Mouse (Mus musculus) intestine, postnatal 0 days (tissue): ENCODE results near the gene Ino80e. TPM values are rescaled to one million over a fixed set of nuclear protein-coding genes. Genes with fewer than 3 reads are reported as not detected.
A peak's percentile ranks its signal among the peaks of the same experiment; 100 is the strongest.

Experiments
- ATAC-seq: fragments of 200-750 bp; cut with Nextera tagmentation; 2 replicates; pipeline ENCODE4 v1.8.0; 2017; ENCODE audit warnings: mild to moderate bottlenecking, moderate TSS enrichment, moderate library complexity
- H3K27ac ChIP-seq: fragments of 300-500 bp; sonication (generic); 2 replicates; pipeline ENCODE4 v1.5.1; 2014; ENCODE audit warnings: mild to moderate bottlenecking, low read depth, low read length, moderate library complexity
- H3K27me3 ChIP-seq: fragments of 300-500 bp; sonication (generic); replicated peaks from 2 replicates; pipeline ENCODE4 v1.6.1; 2014; ENCODE audit warnings: low read length, mixed read lengths; ENCODE audit not compliant: control insufficient read depth, insufficient read depth
- H3K36me3 ChIP-seq: fragments of 300-500 bp; sonication (generic); 2 replicates; pipeline ENCODE4 v1.6.1; 2014; ENCODE audit warnings: mild to moderate bottlenecking, moderate library complexity; ENCODE audit not compliant: control insufficient read depth, insufficient read depth
- H3K4me1 ChIP-seq: fragments of 300-500 bp; sonication (generic); replicated peaks from 2 replicates; pipeline ENCODE4 v1.6.1; 2014; ENCODE audit warnings: antibody characterized with exemption, low read length, mixed read lengths; ENCODE audit not compliant: control insufficient read depth, insufficient read depth
- H3K4me2 ChIP-seq: fragments of 300-500 bp; sonication (generic); replicated peaks from 2 replicates; pipeline ENCODE4 v1.6.1; 2014; ENCODE audit warnings: low read depth, mild to moderate bottlenecking, moderate library complexity
- H3K4me3 ChIP-seq: fragments of 300-500 bp; sonication (generic); 2 replicates; pipeline ENCODE4 v1.5.1; 2014; ENCODE audit warnings: low read depth, low read length
- H3K9ac ChIP-seq: fragments of 300-500 bp; sonication (generic); 2 replicates; pipeline ENCODE4 v1.6.1; 2014; ENCODE audit warnings: mild to moderate bottlenecking, low read depth, low read length
- H3K9me3 ChIP-seq: fragments of 300-500 bp; sonication (generic); 2 replicates; pipeline ENCODE4 v1.6.1; 2016; ENCODE audit warnings: mixed run types; ENCODE audit not compliant: control insufficient read depth
- CTCF ChIP-seq: sonication (generic); IDR thresholded peaks from 2 replicates; pipeline ENCODE4 v1.5.1; 2016; ENCODE audit warnings: low read depth, mild to moderate bottlenecking, control low read depth, antibody characterized with exemption, moderate library complexity
- WGBS: fragments of 180-500 bp; shearing (Covaris S2); extraction: QIAGEN DNeasy Blood & Tissue Kit; methylation state at CpG from one replicate; pipeline ENCODE4 v1.1.7; 2014; 5-methylcytosine and 5-hydroxymethylcytosine counted together
- polyA plus RNA-seq: library from polyadenylated mRNA; unstranded; fragments of >200 nt; fragmentation: Nextera tagmentation; extraction: Ambion mirVana; gene quantifications from 2 replicates; pipeline ENCODE4 v1.2.1, GENCODE M21; 2015

Ino80e gene
- polyA plus RNA-seq, 1 experiment from 2014 or later, result 37.4 TPM

DNA sequence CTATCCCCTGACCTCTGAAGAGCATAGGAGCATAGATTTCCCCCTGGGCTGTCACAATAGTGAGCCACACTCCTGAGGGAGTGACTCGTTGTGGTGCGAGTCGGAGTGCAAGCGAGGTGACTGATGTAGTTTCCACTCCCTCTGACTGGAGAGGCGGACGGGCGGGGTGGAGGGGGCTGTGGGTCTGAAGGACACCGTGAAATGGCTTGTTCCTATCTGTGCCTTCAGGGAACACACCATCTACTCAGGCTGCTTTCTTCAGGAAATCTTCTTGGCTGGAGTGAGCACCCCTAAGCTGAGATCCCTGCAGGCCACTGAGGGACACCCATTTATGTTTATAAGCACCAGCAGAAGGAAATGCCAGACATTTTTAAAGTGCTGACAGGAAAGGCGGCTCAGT is 39.4 kb downstream of the Ino80e start:
- no peaks in the 10 kb centered on the region for H3K4me1 ChIP-seq
- H3K9me3 ChIP-seq, result no peaks in the 10 kb centered on the region
- no peak overlapping the region for H3K9ac ChIP-seq
- peak overlapping the region; percentile 51 for H3K4me2 ChIP-seq
- 30% methylated on average over 9 of the region's 9 CpGs for WGBS
- H3K27ac ChIP-seq, result no peak overlapping the region
- ATAC-seq, result no peak
- H3K36me3 ChIP-seq, result no peaks in the 10 kb centered on the region
- H3K4me3 ChIP-seq, result no peak overlapping the region
- TF ChIP-seq CTCF, result no peak
- peaks cover 35% of the 10 kb centered on the region for H3K27me3 ChIP-seq

- H3K4me1 ChIP-seq, result no peaks in the 10 kb centered on the region
- H3K27me3 ChIP-seq, result peaks cover 35% of the 10 kb centered on the region
- 0 out of 2 replicates have a peak, but pooled peaks have one; percentile 19 for ATAC-seq
- no peaks in the 10 kb centered on the region for H3K9me3 ChIP-seq
- 27% methylated on average over 7 of the region's 7 CpGs for WGBS
- no peak overlapping the region for H3K4me3 ChIP-seq
- no peak overlapping the region for H3K4me2 ChIP-seq
- peak; percentile 94 for TF ChIP-seq CTCF
- H3K9ac ChIP-seq, result no peak overlapping the region
- H3K36me3 ChIP-seq, result no peaks in the 10 kb centered on the region
- no peak overlapping the region for H3K27ac ChIP-seq
Measured at GRCm38 (mm10) chr7:126821835-126822511, 40.2 kb downstream of the Ino80e start.

DNA sequence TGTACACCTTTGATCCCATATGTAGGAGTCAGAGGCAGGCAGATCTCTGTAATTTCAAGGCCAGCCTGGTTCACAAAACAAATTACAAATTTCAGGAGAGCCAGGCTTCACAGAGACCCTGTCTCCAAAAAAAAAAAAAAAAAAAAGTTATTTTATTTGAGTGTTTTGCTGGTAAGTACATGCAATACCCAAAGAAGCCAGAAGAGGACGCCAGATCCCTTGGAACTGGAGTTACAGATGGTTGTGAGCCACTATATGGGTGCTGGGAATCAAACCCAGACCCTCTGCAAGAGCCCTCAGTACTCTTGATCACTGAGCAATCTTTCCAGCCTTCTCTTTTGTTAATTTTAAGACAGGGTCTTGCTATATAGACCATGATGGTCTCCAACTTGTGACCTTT is 43.4 kb downstream of the Ino80e start:
- no peaks in the 10 kb centered on the region for H3K9me3 ChIP-seq
- peak; percentile 34 for TF ChIP-seq CTCF
- no peak for ATAC-seq
- H3K4me3 ChIP-seq, result no peak overlapping the region
- WGBS, result 16% methylated on average over 1 of the region's 1 CpGs
- H3K27ac ChIP-seq, result no peak overlapping the region
- no peaks in the 10 kb centered on the region for H3K36me3 ChIP-seq
- H3K4me1 ChIP-seq, result no peaks in the 10 kb centered on the region
- no peak overlapping the region for H3K9ac ChIP-seq
- H3K27me3 ChIP-seq, result peaks cover 16% of the 10 kb centered on the region
- no peak overlapping the region for H3K4me2 ChIP-seq

DNA sequence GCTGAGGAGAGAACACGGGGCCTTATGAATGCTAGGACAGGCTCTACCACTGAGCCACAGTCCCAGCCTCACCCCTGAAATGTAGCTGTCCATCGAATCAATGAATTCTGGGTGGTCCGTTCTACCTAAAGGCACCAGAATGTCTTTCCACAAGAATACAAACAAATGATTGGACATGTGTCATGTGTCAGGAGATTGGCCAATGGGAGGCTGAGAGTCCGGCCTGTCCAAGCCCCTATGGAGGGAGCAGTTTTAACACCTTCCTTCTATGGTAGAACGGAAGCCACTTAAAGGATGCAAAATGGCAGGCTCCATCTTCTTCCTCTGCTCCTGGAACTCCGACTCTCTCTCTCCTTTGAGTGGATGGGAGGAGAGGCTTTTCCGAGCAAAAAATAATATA is 44.6 kb downstream of the Ino80e start:
- no peak for ATAC-seq
- no peak overlapping the region for H3K9ac ChIP-seq
- H3K4me2 ChIP-seq, result no peak overlapping the region
- no peaks in the 10 kb centered on the region for H3K36me3 ChIP-seq
- H3K4me1 ChIP-seq, result no peaks in the 10 kb centered on the region
- whole genome bisulfite sequencing, result 87% methylated on average over 7 of the region's 7 CpGs
- H3K27ac ChIP-seq, result no peak overlapping the region
- no peaks in the 10 kb centered on the region for H3K9me3 ChIP-seq
- no peak overlapping the region for H3K4me3 ChIP-seq
- H3K27me3 ChIP-seq, result peaks cover 6% of the 10 kb centered on the region
- TF ChIP-seq CTCF, result no peak

- no peaks in the 10 kb centered on the region for H3K9me3 ChIP-seq
- no peak overlapping the region for H3K27ac ChIP-seq
- no peak overlapping the region for H3K4me2 ChIP-seq
- no peaks in the 10 kb centered on the region for H3K36me3 ChIP-seq
- no peak for ATAC-seq
- no peaks in the 10 kb centered on the region for H3K4me1 ChIP-seq
- 75% methylated on average over 8 of the region's 8 CpGs for WGBS
- no peak overlapping the region for H3K9ac ChIP-seq
- TF ChIP-seq CTCF, result no peak
- H3K4me3 ChIP-seq, result no peak overlapping the region
- H3K27me3 ChIP-seq, result no peaks in the 10 kb centered on the region
Measured at GRCm38 (mm10) chr7:126816494-126816893, 45.7 kb downstream of the Ino80e start.

DNA sequence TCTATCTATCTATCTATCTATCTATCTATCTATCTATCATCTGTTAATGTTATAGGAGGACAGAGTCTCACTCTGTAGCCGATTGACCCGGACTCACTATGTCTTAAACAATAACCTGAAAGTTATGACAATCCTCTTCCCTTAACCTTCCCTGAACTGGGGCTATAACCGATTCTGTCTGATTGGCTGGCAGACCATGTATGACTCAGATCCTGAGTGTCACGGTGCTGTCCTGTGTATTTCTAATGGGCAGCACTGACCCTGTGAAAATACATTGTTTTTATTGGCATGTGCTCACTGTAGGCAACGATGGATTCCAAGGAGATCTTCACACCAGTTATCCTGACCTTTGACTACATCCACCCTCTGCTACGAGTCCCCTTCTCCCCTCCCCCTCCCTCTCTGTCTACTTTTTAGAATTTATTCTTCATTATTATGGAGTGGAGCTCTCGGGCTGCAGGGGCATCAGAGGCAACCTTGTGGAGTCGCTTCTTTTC is 46.4 kb downstream of the Ino80e start:
- Histone ChIP-seq H3K4me3 (no peak overlapping the region), H3K9me3 (no peaks in the 10 kb centered on the region), H3K27ac (no peak overlapping the region), H3K4me1 (no peaks in the 10 kb centered on the region), H3K27me3 (no peaks in the 10 kb centered on the region), H3K4me2 (no peak overlapping the region), H3K9ac (no peak overlapping the region), H3K36me3 (no peaks in the 10 kb centered on the region)
- no peak for ATAC-seq
- WGBS, result 57% methylated on average over 8 of the region's 8 CpGs
- no peak for TF ChIP-seq CTCF
